Mouse (Mus musculus) E14TG2a.4 (cell line): ENCODE measurements around the gene Pccb.

ENCODE experiments used
- H3K27me3 ChIP-seq: 2 replicates; pipeline ENCODE4 v1.6.1; 2014; ENCODE audit warnings: low read length, control low read depth; ENCODE audit not compliant: insufficient read depth
- H3K36me3 ChIP-seq: 2 replicates; pipeline ENCODE4 v1.6.1; 2014; ENCODE audit warnings: low read length, control low read depth; ENCODE audit not compliant: insufficient read depth
- H3K4me1 ChIP-seq: replicated peaks from 2 replicates; pipeline ENCODE4 v1.6.1; 2014; ENCODE audit warnings: low read depth, low read length, control low read depth
- H3K4me3 ChIP-seq: replicated peaks from 2 replicates; pipeline ENCODE4 v1.5.1; 2014; ENCODE audit warnings: mild to moderate bottlenecking, low read length
- H3K9me3 ChIP-seq: 2 replicates; pipeline ENCODE4 v1.6.1; 2014; ENCODE audit warnings: low read length, control low read depth
- CTCF ChIP-seq: conservative IDR thresholded peaks from 2 replicates; pipeline ENCODE4 v1.5.1; 2014; ENCODE audit warnings: low read length
- NANOG ChIP-seq: IDR thresholded peaks from 2 replicates; pipeline ENCODE4 v1.6.1; 2014; ENCODE audit warnings: borderline replicate concordance, low read length, mixed read lengths
- POU5F1 ChIP-seq: IDR thresholded peaks from 2 replicates; pipeline ENCODE4 v1.6.1; 2014; ENCODE audit warnings: low read length, borderline replicate concordance

The Pccb gene

DNA sequence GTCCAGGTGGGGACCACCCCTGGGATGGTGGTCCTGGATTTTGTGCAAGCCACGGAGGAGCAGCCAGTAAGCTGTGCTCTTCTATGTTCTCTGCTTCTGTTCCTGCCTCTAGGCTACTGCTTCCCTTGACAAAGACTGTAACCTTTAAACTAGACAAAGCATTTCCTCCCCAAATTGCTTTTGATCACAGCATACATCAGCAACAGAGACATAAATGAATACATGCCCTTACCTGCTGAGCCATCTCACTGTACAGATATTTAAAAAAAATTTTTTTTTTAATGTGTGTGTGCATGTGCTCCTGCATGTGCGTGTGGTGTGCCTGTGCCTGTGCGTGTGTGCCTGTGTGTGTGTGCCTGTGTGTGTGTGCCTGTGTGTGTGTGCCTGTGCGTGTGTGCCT lies 22.5 kb upstream of the Pccb start:
- no peak overlapping the region for H3K4me3 ChIP-seq
- no peaks in the 10 kb centered on the region for H3K9me3 ChIP-seq
- TF ChIP-seq NANOG (no peak), POU5F1 (no peak), CTCF (no peak)
- no peaks in the 10 kb centered on the region for H3K36me3 ChIP-seq
- H3K27me3 ChIP-seq, result peaks cover 14% of the 10 kb centered on the region
- H3K4me1 ChIP-seq, result peaks cover 25% of the 10 kb centered on the region

DNA sequence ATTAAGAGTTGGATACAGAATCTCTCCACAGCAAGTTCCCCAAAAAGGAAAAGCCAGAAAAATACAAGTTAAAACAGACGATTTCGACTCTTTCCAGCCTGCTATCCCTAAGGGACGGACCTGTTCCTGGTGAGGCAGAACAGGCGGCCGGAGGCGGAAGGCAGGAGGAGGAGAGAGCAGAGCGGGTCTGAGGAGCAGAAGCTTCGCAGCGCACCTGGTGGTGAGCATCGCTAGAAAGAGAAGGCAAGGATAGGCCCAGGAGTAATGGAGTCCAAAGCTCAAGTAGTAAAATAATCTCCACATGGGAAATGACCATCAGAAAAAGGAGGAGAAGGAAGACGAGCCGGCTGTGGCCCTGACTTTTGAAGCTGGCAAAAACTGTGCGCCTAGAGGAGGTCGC lies 18.6 kb upstream of the Pccb start:
- no peaks in the 10 kb centered on the region for H3K36me3 ChIP-seq
- H3K9me3 ChIP-seq, result no peaks in the 10 kb centered on the region
- TF ChIP-seq POU5F1, result no peak
- TF ChIP-seq CTCF, result no peak
- no peak for TF ChIP-seq NANOG
- H3K4me3 ChIP-seq, result peak overlapping the region; percentile 32
- H3K27me3 ChIP-seq, result peaks cover 17% of the 10 kb centered on the region
- no peaks in the 10 kb centered on the region for H3K4me1 ChIP-seq

DNA sequence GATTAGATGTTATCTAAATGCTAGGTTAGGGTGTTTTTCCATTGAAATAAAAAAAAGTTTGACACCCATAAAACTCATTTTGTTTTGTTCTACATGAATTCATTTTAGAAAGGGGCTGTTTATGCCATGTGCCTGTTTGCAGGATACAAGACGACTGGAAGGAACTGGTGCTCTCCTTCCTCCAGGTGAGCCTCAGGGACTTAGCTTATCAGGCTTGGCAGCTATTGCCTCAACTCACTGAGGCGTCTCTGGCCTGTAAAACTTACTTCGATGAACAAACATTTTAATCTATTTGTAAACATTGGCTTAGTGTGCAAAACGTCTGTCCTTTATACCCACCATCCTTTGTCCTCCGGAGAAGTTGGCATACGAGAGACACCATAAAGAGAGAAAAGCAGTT lies 18.0 kb upstream of the Pccb start:
- no peak for TF ChIP-seq POU5F1
- no peak for TF ChIP-seq CTCF
- no peak for TF ChIP-seq NANOG
- no peaks in the 10 kb centered on the region for H3K9me3 ChIP-seq
- peaks cover 5% of the 10 kb centered on the region; the same call in 1 of the 2 replicates for H3K4me1 ChIP-seq
- H3K27me3 ChIP-seq, result peaks cover 17% of the 10 kb centered on the region
- no peaks in the 10 kb centered on the region for H3K36me3 ChIP-seq
- no peak overlapping the region for H3K4me3 ChIP-seq

DNA sequence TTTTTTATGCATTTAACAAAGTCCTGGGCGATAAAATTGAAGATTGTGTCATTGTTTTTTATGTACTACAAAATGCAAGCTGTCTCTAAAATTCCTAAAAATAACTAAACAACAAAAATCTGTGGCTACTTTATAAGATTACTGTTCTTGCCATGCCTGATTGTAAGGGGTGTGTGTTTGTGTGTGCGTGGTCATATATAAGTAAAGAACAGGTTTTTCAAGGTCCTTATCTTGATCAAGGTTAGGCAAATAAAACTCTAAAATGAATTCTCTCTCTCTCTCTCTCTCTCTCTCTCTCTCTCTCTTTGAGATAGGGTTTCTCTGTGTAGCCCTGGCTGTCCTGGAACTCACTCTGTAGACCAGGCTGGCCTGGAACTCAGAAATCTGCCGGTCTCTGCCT lies 17.3 kb upstream of the Pccb start:
- Histone ChIP-seq H3K9me3 (no peaks in the 10 kb centered on the region), H3K36me3 (no peaks in the 10 kb centered on the region), H3K27me3 (peaks cover 17% of the 10 kb centered on the region), H3K4me3 (no peak overlapping the region), H3K4me1 (peaks cover 5% of the 10 kb centered on the region; the same call in 1 of the 2 replicates)
- no peak for TF ChIP-seq POU5F1
- TF ChIP-seq NANOG, result no peak
- TF ChIP-seq CTCF, result no peak

DNA sequence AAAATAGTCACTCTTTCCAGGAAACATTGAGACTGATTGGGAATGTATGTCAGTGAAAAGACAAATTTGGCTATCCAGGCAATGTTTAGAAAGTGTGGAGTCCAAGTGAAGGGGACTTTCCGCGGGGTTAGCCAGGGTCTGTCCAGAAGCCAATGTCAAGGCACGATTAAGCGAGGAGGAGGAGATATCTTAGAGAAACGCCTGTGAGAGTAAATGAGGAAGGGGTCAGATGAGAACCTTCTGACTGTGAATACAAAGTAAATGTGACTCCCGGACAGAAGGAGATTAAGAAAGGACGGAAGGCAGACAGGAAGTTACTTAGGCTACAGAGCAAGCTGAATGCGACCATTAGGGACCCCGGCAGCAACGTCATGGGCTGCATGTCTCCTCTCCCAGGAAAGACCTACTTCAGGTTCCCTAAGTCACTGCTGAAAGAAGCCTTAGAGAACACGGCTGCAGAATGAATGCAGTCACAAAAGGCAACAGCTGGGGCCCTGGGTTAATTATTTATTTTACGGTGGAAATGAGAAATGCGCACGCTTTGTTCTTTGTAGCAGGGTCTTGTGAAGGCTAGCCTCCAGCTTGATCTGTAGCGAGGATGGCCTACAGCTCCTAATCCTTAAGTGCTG lies 11.1 kb upstream of the Pccb start:
- H3K4me1 ChIP-seq, result peaks cover 49% of the 10 kb centered on the region
- H3K36me3 ChIP-seq, result no peaks in the 10 kb centered on the region
- 0 out of 2 replicates have a peak, but pooled peaks cover 4% of the 10 kb centered on the region for H3K27me3 ChIP-seq
- no peaks in the 10 kb centered on the region for H3K9me3 ChIP-seq
- no peak for TF ChIP-seq CTCF
- no peak for TF ChIP-seq NANOG
- TF ChIP-seq POU5F1, result no peak
- no peak overlapping the region for H3K4me3 ChIP-seq

DNA sequence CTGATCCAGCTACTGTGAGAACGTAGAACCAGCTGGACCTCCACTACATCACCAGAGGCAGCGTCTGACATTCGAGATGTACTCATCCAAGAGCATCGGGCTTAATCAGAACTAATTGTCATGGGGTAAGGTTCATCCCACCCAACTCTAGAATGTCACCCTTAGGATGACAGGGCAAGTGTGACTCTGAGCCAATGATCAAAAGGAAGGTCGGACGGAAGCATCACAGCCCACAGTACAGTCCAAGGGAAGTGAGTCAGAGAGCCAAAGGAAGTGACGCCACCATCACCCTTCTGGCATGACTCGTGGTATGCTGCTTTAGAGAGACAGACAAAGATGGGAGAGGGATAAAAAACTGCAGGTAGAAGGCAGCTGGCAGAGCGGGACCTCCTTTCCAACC lies 7.6 kb upstream of the Pccb start:
- no peak for TF ChIP-seq POU5F1
- no peak for TF ChIP-seq NANOG
- no peak for TF ChIP-seq CTCF
- Histone ChIP-seq H3K4me1 (peaks cover 79% of the 10 kb centered on the region), H3K27me3 (no peaks in the 10 kb centered on the region), H3K4me3 (peak overlapping the region; percentile 52), H3K36me3 (no peaks in the 10 kb centered on the region), H3K9me3 (no peaks in the 10 kb centered on the region)

DNA sequence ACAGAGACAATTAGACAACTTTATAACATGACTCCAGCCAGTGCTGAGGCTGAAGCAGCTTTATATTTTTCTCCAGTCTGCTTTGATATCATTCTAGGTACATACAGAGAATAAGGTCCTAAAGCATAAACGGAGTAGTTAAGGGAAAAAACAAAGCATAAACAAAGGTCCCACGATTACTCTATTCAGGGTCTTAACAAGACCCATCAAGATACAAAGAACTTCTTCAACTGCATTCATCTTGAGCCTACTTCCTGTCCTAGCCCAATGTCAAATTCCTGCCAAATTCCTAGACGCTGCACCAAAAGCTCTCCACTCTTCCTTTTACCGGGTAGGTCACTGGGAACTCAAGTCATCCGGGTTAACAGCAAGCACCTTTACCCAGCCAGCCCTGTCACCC lies 6.8 kb upstream of the Pccb start:
- TF ChIP-seq POU5F1 (no peak), NANOG (peak; percentile 100)
- no peaks in the 10 kb centered on the region for H3K36me3 ChIP-seq
- H3K4me3 ChIP-seq, result peak overlapping the region; percentile 52
- no peaks in the 10 kb centered on the region for H3K9me3 ChIP-seq
- peaks cover 81% of the 10 kb centered on the region for H3K4me1 ChIP-seq
- no peaks in the 10 kb centered on the region for H3K27me3 ChIP-seq

DNA sequence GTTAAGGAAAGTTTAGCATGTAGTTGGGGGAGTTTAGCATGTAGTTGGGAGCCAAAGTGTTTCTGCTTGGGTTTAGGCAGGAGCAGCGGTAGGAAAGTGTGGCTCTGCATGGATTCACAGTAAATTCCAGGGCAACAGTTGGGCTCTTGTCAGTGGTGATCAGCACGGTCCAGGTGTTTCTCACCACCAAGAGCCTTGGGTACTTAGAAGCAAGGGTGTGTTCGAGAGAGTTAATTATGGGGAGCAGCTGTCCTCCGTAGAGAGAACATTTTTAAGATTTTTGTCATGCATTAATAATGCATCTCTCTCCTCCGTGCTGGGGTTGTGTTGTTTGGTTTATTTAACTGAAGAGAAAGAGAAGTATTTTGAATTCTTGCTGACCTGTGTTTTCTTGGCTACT lies 3.9 kb upstream of the Pccb start:
- no peaks in the 10 kb centered on the region for H3K27me3 ChIP-seq
- TF ChIP-seq NANOG (no peak), POU5F1 (no peak), CTCF (no peak)
- peaks cover 84% of the 10 kb centered on the region for H3K4me1 ChIP-seq

DNA sequence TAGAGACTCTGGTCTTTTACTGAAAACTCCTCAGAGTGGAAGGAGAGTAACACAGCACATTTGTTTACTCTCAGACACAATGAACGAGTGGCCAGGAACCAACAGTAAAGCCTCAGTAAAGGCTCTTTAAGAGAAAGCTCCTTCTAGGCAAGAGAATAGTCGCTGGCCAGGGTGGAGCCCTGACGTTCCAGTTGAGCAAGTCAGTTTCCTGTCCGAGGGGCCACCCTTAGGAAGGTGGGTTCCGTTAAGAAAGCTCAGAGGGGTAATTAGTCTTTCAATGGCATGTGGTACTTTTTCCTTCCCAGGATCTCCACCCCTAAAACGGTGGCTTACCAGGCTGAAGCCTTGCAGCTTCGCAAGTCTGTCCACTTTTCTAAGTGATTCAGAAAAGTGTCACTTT lies 2.7 kb upstream of the Pccb start:
- H3K9me3 ChIP-seq, result no peaks in the 10 kb centered on the region
- no peaks in the 10 kb centered on the region for H3K36me3 ChIP-seq
- H3K27me3 ChIP-seq, result no peaks in the 10 kb centered on the region
- peaks cover 81% of the 10 kb centered on the region for H3K4me1 ChIP-seq
- peak overlapping the region; percentile 3; the same call in 1 of the 2 replicates for H3K4me3 ChIP-seq
- TF ChIP-seq CTCF (no peak), POU5F1 (no peak), NANOG (no peak)

More for the DNA sequence above, 3.9 kb upstream of the Pccb start:
- H3K4me3 ChIP-seq, result no peak overlapping the region
- no peaks in the 10 kb centered on the region for H3K36me3 ChIP-seq
- no peaks in the 10 kb centered on the region for H3K9me3 ChIP-seq

DNA sequence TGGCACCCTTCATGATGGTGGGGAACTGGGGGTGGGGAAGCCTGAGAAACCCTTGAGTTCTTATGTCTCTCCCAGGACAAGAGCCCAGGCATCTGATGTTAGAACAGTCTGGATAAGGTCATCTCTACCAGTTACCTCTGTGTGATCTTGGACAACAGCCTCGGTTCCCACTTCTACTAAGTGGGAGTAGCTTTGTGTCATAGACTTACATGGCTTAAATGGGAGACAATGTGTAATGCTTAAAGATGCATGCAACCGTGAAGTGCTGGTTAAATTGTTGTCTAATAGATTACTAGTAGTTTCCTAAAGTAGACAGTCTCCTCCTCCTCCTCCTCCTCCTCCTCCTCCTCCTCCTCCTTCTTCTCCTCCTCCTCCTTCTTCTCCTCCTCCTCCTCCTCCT lies 2.2 kb upstream of the Pccb start:
- Histone ChIP-seq H3K4me3 (no peak overlapping the region), H3K9me3 (no peaks in the 10 kb centered on the region), H3K36me3 (no peaks in the 10 kb centered on the region), H3K4me1 (peaks cover 81% of the 10 kb centered on the region), H3K27me3 (no peaks in the 10 kb centered on the region)
- TF ChIP-seq POU5F1 (no peak), CTCF (no peak), NANOG (no peak)
